Mouse (Mus musculus) midbrain, embryonic 12.5 days (tissue): ENCODE results near the gene Cdh4. TPM values are rescaled to one million over a fixed set of nuclear protein-coding genes. Genes with fewer than 3 reads are reported as not detected.

ENCODE experiments used
- ATAC-seq: fragments of 200-750 bp; cut with Nextera tagmentation; 2 replicates; pipeline ENCODE4 v1.8.0; 2017; ENCODE audit warnings: low read depth, moderate TSS enrichment, moderate library complexity; ENCODE audit not compliant: low FRiP score
- H3K27ac ChIP-seq: fragments of 300-500 bp; sonication (generic); replicated peaks from 2 replicates; pipeline ENCODE4 v1.5.1; 2016; ENCODE audit warnings: mild to moderate bottlenecking
- H3K27me3 ChIP-seq: fragments of 300-500 bp; sonication (generic); 2 replicates; pipeline ENCODE4 v1.6.1; 2016; ENCODE audit warnings: mild to moderate bottlenecking
- H3K36me3 ChIP-seq: fragments of 300-500 bp; sonication (generic); 2 replicates; pipeline ENCODE4 v1.6.1; 2016
- H3K4me1 ChIP-seq: fragments of 300-500 bp; sonication (generic); 2 replicates; pipeline ENCODE4 v1.6.1; 2016
- H3K4me2 ChIP-seq: fragments of 300-500 bp; sonication (generic); replicated peaks from 2 replicates; pipeline ENCODE4 v1.6.1; 2016; ENCODE audit warnings: mild to moderate bottlenecking, moderate library complexity
- H3K4me3 ChIP-seq: fragments of 300-500 bp; sonication (generic); 2 replicates; pipeline ENCODE4 v1.5.1; 2016; ENCODE audit warnings: mild to moderate bottlenecking
- H3K9ac ChIP-seq: fragments of 300-500 bp; sonication (generic); replicated peaks from 2 replicates; pipeline ENCODE4 v1.6.1; 2016; ENCODE audit warnings: mild to moderate bottlenecking, moderate library complexity
- H3K9me3 ChIP-seq: fragments of 300-500 bp; sonication (generic); 2 replicates; pipeline ENCODE4 v1.6.1; 2016; ENCODE audit warnings: mild to moderate bottlenecking
- WGBS: fragments of 180-500 bp; shearing (Covaris S2); methylation state at CpG from one replicate; pipeline ENCODE4 v1.1.7; 2016; 5-methylcytosine and 5-hydroxymethylcytosine counted together
- polyA plus RNA-seq: library from polyadenylated mRNA; unstranded; fragments of >200 nt; fragmentation: Nextera tagmentation; extraction: Ambion mirVana; gene quantifications from 2 replicates; pipeline ENCODE4 v1.2.1, GENCODE M21; 2016

Cdh4 gene
- polyA plus RNA-seq, 1 experiment from 2014 or later: 18.2 TPM

- peaks cover 15% of the 10 kb centered on the region; the same call in 1 of the 2 replicates for H3K4me1 ChIP-seq
- no peak for ATAC-seq
- WGBS: 60% methylated on average over 18 of the region's 18 CpGs
- H3K4me2 ChIP-seq: no peak overlapping the region
- no peaks in the 10 kb centered on the region for H3K36me3 ChIP-seq
- H3K27ac ChIP-seq: no peak overlapping the region
- no peak overlapping the region for H3K9ac ChIP-seq
- H3K9me3 ChIP-seq: no peaks in the 10 kb centered on the region
- no peaks in the 10 kb centered on the region for H3K27me3 ChIP-seq
- no peak overlapping the region for H3K4me3 ChIP-seq
Measured at GRCm38 (mm10) chr2:179721534-179722516, 279.6 kb downstream of the Cdh4 start.

GRCm38 (mm10) chr2:179722776-179723386, 280.6 kb downstream of the Cdh4 start:
- Histone ChIP-seq H3K9me3 (no peaks in the 10 kb centered on the region), H3K4me1 (peaks cover 15% of the 10 kb centered on the region; the same call in 1 of the 2 replicates), H3K4me3 (no peak overlapping the region), H3K27ac (no peak overlapping the region), H3K36me3 (no peaks in the 10 kb centered on the region), H3K9ac (no peak overlapping the region), H3K4me2 (no peak overlapping the region), H3K27me3 (peaks cover 5% of the 10 kb centered on the region; the same call in 1 of the 2 replicates)
- WGBS: 79% methylated on average over 4 of the region's 4 CpGs
- ATAC-seq: peak; percentile 34; the same call in 1 of the 2 replicates

- H3K36me3 ChIP-seq: no peaks in the 10 kb centered on the region
- WGBS: 90% methylated on average over 8 of the region's 8 CpGs
- peaks cover 5% of the 10 kb centered on the region; the same call in 1 of the 2 replicates for H3K27me3 ChIP-seq
- no peak for ATAC-seq
- H3K4me1 ChIP-seq: peaks cover 15% of the 10 kb centered on the region; the same call in 1 of the 2 replicates
- no peak overlapping the region for H3K4me3 ChIP-seq
- H3K9me3 ChIP-seq: no peaks in the 10 kb centered on the region
- H3K27ac ChIP-seq: no peak overlapping the region
- no peak overlapping the region for H3K4me2 ChIP-seq
- H3K9ac ChIP-seq: no peak overlapping the region
Measured at GRCm38 (mm10) chr2:179723401-179723800, 281.2 kb downstream of the Cdh4 start.

- H3K4me2 ChIP-seq: no peak overlapping the region
- peaks cover 5% of the 10 kb centered on the region; the same call in 1 of the 2 replicates for H3K27me3 ChIP-seq
- ATAC-seq: no peak
- peaks cover 16% of the 10 kb centered on the region for H3K4me1 ChIP-seq
- no peak overlapping the region for H3K4me3 ChIP-seq
- 56% methylated on average over 8 of the region's 8 CpGs for WGBS
- no peaks in the 10 kb centered on the region for H3K9me3 ChIP-seq
- H3K9ac ChIP-seq: no peak overlapping the region
- H3K36me3 ChIP-seq: no peaks in the 10 kb centered on the region
- no peak overlapping the region for H3K27ac ChIP-seq
Measured at GRCm38 (mm10) chr2:179729002-179729401, 286.8 kb downstream of the Cdh4 start.

GRCm38 (mm10) chr2:179729802-179730201, 287.6 kb downstream of the Cdh4 start:
- Histone ChIP-seq H3K36me3 (no peaks in the 10 kb centered on the region), H3K27ac (no peak overlapping the region), H3K9ac (no peak overlapping the region), H3K4me3 (no peak overlapping the region), H3K27me3 (peaks cover 5% of the 10 kb centered on the region; the same call in 1 of the 2 replicates), H3K9me3 (no peaks in the 10 kb centered on the region), H3K4me2 (no peak overlapping the region), H3K4me1 (peaks cover 16% of the 10 kb centered on the region)
- WGBS: 87% methylated on average over 4 of the region's 4 CpGs
- no peak for ATAC-seq

- Histone ChIP-seq H3K36me3 (no peaks in the 10 kb centered on the region), H3K9me3 (no peaks in the 10 kb centered on the region), H3K27ac (peak overlapping the region; percentile 25; the same call in 1 of the 2 replicates), H3K4me1 (peaks cover 16% of the 10 kb centered on the region), H3K4me2 (no peak overlapping the region), H3K27me3 (no peaks in the 10 kb centered on the region), H3K4me3 (no peak overlapping the region), H3K9ac (no peak overlapping the region)
- ATAC-seq: peak; percentile 47; the same call in 1 of the 2 replicates
- WGBS: 34% methylated on average over 16 of the region's 16 CpGs
Measured at GRCm38 (mm10) chr2:179733141-179733831, 291.1 kb downstream of the Cdh4 start.

- no peak overlapping the region for H3K4me2 ChIP-seq
- no peaks in the 10 kb centered on the region for H3K27me3 ChIP-seq
- no peak overlapping the region for H3K27ac ChIP-seq
- no peaks in the 10 kb centered on the region; the same call in 1 of the 2 replicates for H3K4me1 ChIP-seq
- no peak overlapping the region for H3K9ac ChIP-seq
- no peak for ATAC-seq
- 95% methylated on average over 1 of the region's 1 CpGs for WGBS
- no peak overlapping the region for H3K4me3 ChIP-seq
- H3K36me3 ChIP-seq: no peaks in the 10 kb centered on the region
- no peaks in the 10 kb centered on the region for H3K9me3 ChIP-seq
Measured at GRCm38 (mm10) chr2:179742419-179742818, 300.2 kb downstream of the Cdh4 start.

GRCm38 (mm10) chr2:179742828-179743227, 300.6 kb downstream of the Cdh4 start:
- Histone ChIP-seq H3K9ac (no peak overlapping the region), H3K27me3 (no peaks in the 10 kb centered on the region), H3K4me2 (no peak overlapping the region), H3K36me3 (no peaks in the 10 kb centered on the region), H3K4me1 (no peaks in the 10 kb centered on the region; the same call in 1 of the 2 replicates), H3K4me3 (no peak overlapping the region), H3K9me3 (no peaks in the 10 kb centered on the region), H3K27ac (no peak overlapping the region)
- 85% methylated on average over 6 of the region's 6 CpGs for WGBS
- no peak for ATAC-seq

- H3K4me1 ChIP-seq: no peaks in the 10 kb centered on the region; the same call in 1 of the 2 replicates
- WGBS: 86% methylated on average over 7 of the region's 7 CpGs
- H3K4me3 ChIP-seq: no peak overlapping the region
- no peak overlapping the region for H3K4me2 ChIP-seq
- H3K36me3 ChIP-seq: no peaks in the 10 kb centered on the region
- ATAC-seq: no peak
- no peak overlapping the region for H3K9ac ChIP-seq
- H3K27ac ChIP-seq: no peak overlapping the region
- no peaks in the 10 kb centered on the region for H3K9me3 ChIP-seq
- no peaks in the 10 kb centered on the region for H3K27me3 ChIP-seq
Measured at GRCm38 (mm10) chr2:179746491-179746890, 304.3 kb downstream of the Cdh4 start.

GRCm38 (mm10) chr2:179749399-179749798, 307.2 kb downstream of the Cdh4 start:
- no peaks in the 10 kb centered on the region for H3K9me3 ChIP-seq
- H3K27ac ChIP-seq: no peak overlapping the region
- 76% methylated on average over 3 of the region's 3 CpGs for WGBS
- H3K4me1 ChIP-seq: peaks cover 5% of the 10 kb centered on the region
- no peak for ATAC-seq
- no peak overlapping the region for H3K4me2 ChIP-seq
- no peak overlapping the region for H3K4me3 ChIP-seq
- no peak overlapping the region for H3K9ac ChIP-seq
- H3K27me3 ChIP-seq: no peaks in the 10 kb centered on the region
- H3K36me3 ChIP-seq: no peaks in the 10 kb centered on the region

- no peak overlapping the region for H3K27ac ChIP-seq
- ATAC-seq: no peak
- 71% methylated on average over 9 of the region's 9 CpGs for WGBS
Measured at GRCm38 (mm10) chr2:179753811-179754210, 311.6 kb downstream of the Cdh4 start.

More at GRCm38 (mm10) chr2:179753811-179754210, 311.6 kb downstream of the Cdh4 start:
- H3K9me3 ChIP-seq: no peaks in the 10 kb centered on the region
- no peak overlapping the region for H3K4me2 ChIP-seq
- H3K27me3 ChIP-seq: no peaks in the 10 kb centered on the region
- no peak overlapping the region for H3K9ac ChIP-seq
- H3K4me3 ChIP-seq: no peak overlapping the region
- H3K4me1 ChIP-seq: peaks cover 5% of the 10 kb centered on the region
- H3K36me3 ChIP-seq: no peaks in the 10 kb centered on the region
